Mouse (Mus musculus): Measurements from ENCODE around the gene Adamts3.

The Adamts3 gene

GRCm38 (mm10) chr5:89883051-89883907 is at the start of gene Adamts3:
TSS of gene Adamts3 (minus strand) at chr5:89883334.
- DNase-seq, result peak; percentile 12

- no peak for DNase-seq
Observed at GRCm38 (mm10) chr5:89931511-89931910, 48.4 kb upstream of the Adamts3 start.

- DNase-seq, result no peak
Observed at GRCm38 (mm10) chr5:89912359-89912758, 29.2 kb upstream of the Adamts3 start.

DNA sequence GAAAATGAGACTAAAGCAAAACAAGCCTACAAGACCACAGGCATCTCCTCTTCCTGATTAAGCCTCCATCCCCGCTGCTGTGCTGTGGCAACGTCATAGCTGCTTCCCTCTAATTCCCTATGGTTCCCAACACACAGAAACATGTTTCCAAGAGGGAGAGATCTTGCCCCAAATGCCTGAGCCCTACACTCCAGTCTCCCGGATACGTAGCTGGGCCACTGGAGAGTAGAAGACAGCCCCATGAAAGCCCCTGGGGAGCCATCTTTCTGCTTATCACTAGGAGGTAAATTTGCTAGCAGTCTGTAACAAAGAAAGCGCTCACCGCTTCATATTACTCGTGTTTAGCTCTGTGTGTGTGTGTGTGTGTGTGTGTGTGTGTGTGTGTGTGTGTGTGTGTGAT is 28.8 kb upstream of the Adamts3 start:
- DNase-seq, result no peak

- DNase-seq, result no peak
Observed at GRCm38 (mm10) chr5:89911508-89911907, 28.4 kb upstream of the Adamts3 start.

GRCm38 (mm10) chr5:89906884-89907431 is 23.8 kb upstream of the Adamts3 start:
- DNase-seq, result no peak

- DNase-seq, result no peak
Observed at GRCm38 (mm10) chr5:89901026-89901425, 17.9 kb upstream of the Adamts3 start.

- DNase-seq, result peak; percentile 8
Observed at GRCm38 (mm10) chr5:89897495-89897894, 14.4 kb upstream of the Adamts3 start.

- no peak for DNase-seq
Observed at GRCm38 (mm10) chr5:89895520-89895919, 12.4 kb upstream of the Adamts3 start.

- no peak for DNase-seq
Observed at GRCm38 (mm10) chr5:89884991-89885390, 1.9 kb upstream of the Adamts3 start.

- DNase-seq, result no peak
Observed at GRCm38 (mm10) chr5:89883908-89884204, 722 bp upstream of the Adamts3 start.

DNA sequence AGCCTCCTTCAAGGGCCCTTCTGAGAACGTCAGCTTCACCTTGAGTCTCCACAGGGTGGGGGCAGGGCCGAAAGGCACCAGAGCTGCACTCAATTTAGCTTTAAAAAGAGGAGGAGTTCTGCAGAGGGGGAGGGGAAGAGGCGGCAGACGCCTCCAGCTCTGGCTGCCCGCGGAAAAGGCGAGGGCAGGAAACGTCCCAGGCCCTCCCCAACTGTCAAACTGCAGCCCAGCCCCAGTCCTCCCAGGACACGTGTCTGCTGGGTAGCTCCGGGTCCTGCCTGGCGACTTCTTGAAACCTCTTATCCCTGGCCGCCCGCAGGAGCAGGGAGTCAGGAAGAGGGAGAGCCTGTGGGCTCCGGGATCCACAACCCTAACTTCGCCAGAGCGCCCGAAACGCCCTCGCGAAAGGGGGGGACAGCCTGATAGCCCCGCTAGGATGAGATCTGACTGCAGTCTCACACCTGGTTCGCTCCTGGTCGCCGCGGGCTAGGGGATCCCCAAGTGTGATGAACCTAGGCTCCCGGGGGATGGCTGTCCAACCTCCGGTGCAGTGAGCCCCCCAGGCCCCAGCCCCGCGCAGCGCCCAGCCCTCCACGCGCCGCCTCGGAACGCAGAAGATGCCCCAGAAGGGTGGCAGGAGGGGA is 921 bp downstream of the Adamts3 start:
- peak; percentile 6 for DNase-seq

- no peak for DNase-seq
Observed at GRCm38 (mm10) chr5:89881425-89881824, 1.7 kb downstream of the Adamts3 start.

- DNase-seq, result no peak
Observed at GRCm38 (mm10) chr5:89878866-89879392, 4.2 kb downstream of the Adamts3 start.

GRCm38 (mm10) chr5:89872661-89873060 is 10.5 kb downstream of the Adamts3 start:
- DNase-seq, result no peak

- DNase-seq, result no peak
Observed at GRCm38 (mm10) chr5:89859603-89860002, 23.5 kb downstream of the Adamts3 start.

- DNase-seq, result no peak
Observed at GRCm38 (mm10) chr5:89858837-89859236, 24.3 kb downstream of the Adamts3 start.

DNA sequence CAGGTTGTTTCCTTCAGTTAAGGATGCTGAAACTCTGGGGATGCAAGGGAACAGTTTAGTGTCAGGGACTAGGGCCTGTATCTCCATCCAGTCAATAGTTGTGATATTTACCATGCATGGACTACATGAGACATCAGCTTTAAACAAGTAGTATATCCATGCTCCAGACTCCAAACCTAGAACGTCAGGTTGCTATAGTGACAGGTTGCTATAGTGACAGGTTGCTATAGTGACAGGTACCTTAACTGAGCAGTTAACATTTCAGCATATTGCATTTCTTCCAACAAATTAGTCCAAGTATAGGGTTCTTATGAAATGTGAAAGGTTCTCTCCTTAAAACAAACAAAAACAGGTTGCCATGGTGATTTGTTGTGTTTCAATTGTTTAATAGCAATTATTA is 36.6 kb downstream of the Adamts3 start:
- DNase-seq, result no peak

GRCm38 (mm10) chr5:89844354-89844753 is 38.8 kb downstream of the Adamts3 start:
- DNase-seq, result peak; percentile 7

DNA sequence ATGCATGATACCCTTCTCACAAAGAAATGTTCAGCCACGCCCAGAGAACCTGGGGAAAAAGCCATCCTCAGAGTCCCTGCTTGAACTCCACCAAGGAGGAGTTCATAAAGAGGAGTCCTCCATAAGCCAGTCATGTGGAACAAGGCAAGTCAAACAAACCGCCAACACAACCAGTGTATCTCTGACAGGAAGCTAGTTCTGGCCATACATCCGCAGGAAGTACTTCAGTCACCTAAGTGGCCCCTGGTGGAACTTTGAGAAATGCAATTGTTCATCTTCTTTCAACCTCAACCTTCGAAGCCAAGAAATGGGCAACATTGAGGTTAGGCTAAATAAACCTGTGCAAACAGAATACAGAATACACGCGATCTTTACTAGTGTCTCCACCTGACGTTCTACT is 39.7 kb downstream of the Adamts3 start:
- DNase-seq, result no peak

- peak; percentile 8 for DNase-seq
Observed at GRCm38 (mm10) chr5:89839627-89840026, 43.5 kb downstream of the Adamts3 start.

GRCm38 (mm10) chr5:89821175-89821574 is 62.0 kb downstream of the Adamts3 start:
- no peak for DNase-seq

DNA sequence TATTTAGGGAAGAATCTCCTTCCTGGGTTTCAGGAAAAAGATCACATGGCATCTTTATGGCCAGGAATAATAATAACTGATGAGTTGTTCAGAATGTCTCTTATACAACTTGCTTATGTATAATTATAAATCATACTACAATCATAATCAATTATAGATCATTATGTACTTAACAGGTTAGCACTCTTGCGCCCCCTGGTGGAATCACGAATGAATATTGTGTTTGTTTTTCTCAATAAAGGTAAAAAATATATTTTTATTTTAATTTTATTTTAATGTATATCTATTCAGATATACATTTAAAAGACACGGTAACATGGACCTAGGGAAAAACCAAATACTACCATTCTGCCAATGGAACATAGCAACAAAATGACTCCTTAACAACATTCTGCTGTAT is 63.6 kb downstream of the Adamts3 start:
- DNase-seq, result no peak

GRCm38 (mm10) chr5:89816610-89817009 is 66.5 kb downstream of the Adamts3 start:
- no peak for DNase-seq

All from cerebellum, adult 11 months (tissue).